Mouse (Mus musculus): ENCODE measurements around the gene Hsd11b1. TPM values are rescaled to one million over a fixed set of nuclear protein-coding genes. Genes with fewer than 3 reads are reported as not detected.

The Hsd11b1 gene
- polyA plus RNA-seq, 1 experiment from 2014 or later, result 2.2 TPM

DNA sequence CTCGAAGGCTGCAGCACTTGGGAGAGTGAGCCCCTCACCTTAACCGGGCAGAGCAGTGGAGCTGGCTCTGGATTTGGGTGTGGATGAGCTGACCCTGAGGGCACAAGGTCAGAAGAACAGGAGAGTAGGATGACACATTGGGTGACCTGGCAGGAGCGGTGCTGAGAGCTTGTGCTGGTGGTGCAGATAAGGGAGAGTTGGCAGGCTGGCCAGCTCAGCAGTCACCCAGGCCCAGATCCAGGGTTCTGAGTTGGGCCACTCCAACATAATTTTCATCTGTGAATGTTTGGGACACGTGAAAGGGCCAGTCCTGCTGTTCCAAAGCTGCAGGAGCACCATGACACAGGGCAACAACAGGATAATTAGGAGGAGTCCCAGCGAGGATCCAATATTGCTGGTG lies 52.5 kb downstream of the Hsd11b1 start:
- no peaks in the 10 kb centered on the region for H3K36me3 ChIP-seq (ENCODE audit: control insufficient read depth, insufficient read depth, low read length)
- no peak overlapping the region for H3K9ac ChIP-seq (ENCODE audit: low read depth, low read length)
- H3K4me1 ChIP-seq (ENCODE audit: control insufficient read depth, insufficient read depth, low read length), result no peaks in the 10 kb centered on the region
- H3K4me3 ChIP-seq (ENCODE audit: low read depth, low read length), result no peak overlapping the region
- H3K4me2 ChIP-seq, result no peak overlapping the region
- H3K27me3 ChIP-seq (ENCODE audit: control insufficient read depth, insufficient read depth, low read length), result no peaks in the 10 kb centered on the region
- no peak overlapping the region for H3K27ac ChIP-seq (ENCODE audit: low read depth, low read length)
- WGBS (ENCODE audit: insufficient replicate concordance), result 65% methylated on average over 5 of the region's 5 CpGs
- ATAC-seq (replicated peaks; ENCODE audit: insufficient number of reproducible peaks, low FRiP score, low TSS enrichment), result no peak
- H3K9me3 ChIP-seq (replicated peaks; ENCODE audit: control insufficient read depth, low read length), result no peaks in the 10 kb centered on the region

- H3K27ac ChIP-seq (ENCODE audit: low read depth, low read length), result no peak overlapping the region
- no peak overlapping the region for H3K9ac ChIP-seq (ENCODE audit: low read depth, low read length)
- no peak for ATAC-seq (replicated peaks; ENCODE audit: insufficient number of reproducible peaks, low FRiP score, low TSS enrichment)
- no peaks in the 10 kb centered on the region for H3K9me3 ChIP-seq (replicated peaks; ENCODE audit: control insufficient read depth, low read length)
- no peaks in the 10 kb centered on the region for H3K27me3 ChIP-seq (ENCODE audit: control insufficient read depth, insufficient read depth, low read length)
- H3K4me1 ChIP-seq (ENCODE audit: control insufficient read depth, insufficient read depth, low read length), result no peaks in the 10 kb centered on the region
- 36% methylated on average over 2 of the region's 2 CpGs for WGBS (ENCODE audit: insufficient replicate concordance)
- H3K4me2 ChIP-seq, result no peak overlapping the region
- no peak overlapping the region for H3K4me3 ChIP-seq (ENCODE audit: low read depth, low read length)
- H3K36me3 ChIP-seq (ENCODE audit: control insufficient read depth, insufficient read depth, low read length), result no peaks in the 10 kb centered on the region
Observed at GRCm38 (mm10) chr1:193208178-193208577, 55.7 kb downstream of the Hsd11b1 start.

GRCm38 (mm10) chr1:193207503-193207902 lies 56.4 kb downstream of the Hsd11b1 start, which contains the start of gene Lamb3:
Gene Lamb3, plus strand, starts transcription at chr1:193207699.
- Histone ChIP-seq H3K36me3 (ENCODE audit: control insufficient read depth, insufficient read depth, low read length) (no peaks in the 10 kb centered on the region), H3K9me3 (replicated peaks; ENCODE audit: control insufficient read depth, low read length) (no peaks in the 10 kb centered on the region), H3K27me3 (ENCODE audit: control insufficient read depth, insufficient read depth, low read length) (no peaks in the 10 kb centered on the region), H3K4me1 (ENCODE audit: control insufficient read depth, insufficient read depth, low read length) (no peaks in the 10 kb centered on the region), H3K9ac (ENCODE audit: low read depth, low read length) (no peak within 1 kb of the TSS), H3K4me3 (ENCODE audit: low read depth, low read length) (no peak within 1 kb of the TSS), H3K4me2 (no peak within 1 kb of the TSS), H3K27ac (ENCODE audit: low read depth, low read length) (no peak within 1 kb of the TSS)
- WGBS (ENCODE audit: insufficient replicate concordance), result 76% methylated on average over 3 of the region's 3 CpGs
- no peak for ATAC-seq (replicated peaks; ENCODE audit: insufficient number of reproducible peaks, low FRiP score, low TSS enrichment)

GRCm38 (mm10) chr1:193205431-193205830 lies 58.4 kb downstream of the Hsd11b1 start:
- WGBS (ENCODE audit: insufficient replicate concordance), result 82% methylated on average over 2 of the region's 2 CpGs
- no peak overlapping the region for H3K4me3 ChIP-seq (ENCODE audit: low read depth, low read length)
- no peaks in the 10 kb centered on the region for H3K27me3 ChIP-seq (ENCODE audit: control insufficient read depth, insufficient read depth, low read length)
- H3K36me3 ChIP-seq (ENCODE audit: control insufficient read depth, insufficient read depth, low read length), result no peaks in the 10 kb centered on the region
- no peak overlapping the region for H3K27ac ChIP-seq (ENCODE audit: low read depth, low read length)
- H3K9ac ChIP-seq (ENCODE audit: low read depth, low read length), result no peak overlapping the region
- no peak overlapping the region for H3K4me2 ChIP-seq
- H3K9me3 ChIP-seq (replicated peaks; ENCODE audit: control insufficient read depth, low read length), result no peaks in the 10 kb centered on the region
- no peak for ATAC-seq (replicated peaks; ENCODE audit: insufficient number of reproducible peaks, low FRiP score, low TSS enrichment)
- H3K4me1 ChIP-seq (ENCODE audit: control insufficient read depth, insufficient read depth, low read length), result no peaks in the 10 kb centered on the region

DNA sequence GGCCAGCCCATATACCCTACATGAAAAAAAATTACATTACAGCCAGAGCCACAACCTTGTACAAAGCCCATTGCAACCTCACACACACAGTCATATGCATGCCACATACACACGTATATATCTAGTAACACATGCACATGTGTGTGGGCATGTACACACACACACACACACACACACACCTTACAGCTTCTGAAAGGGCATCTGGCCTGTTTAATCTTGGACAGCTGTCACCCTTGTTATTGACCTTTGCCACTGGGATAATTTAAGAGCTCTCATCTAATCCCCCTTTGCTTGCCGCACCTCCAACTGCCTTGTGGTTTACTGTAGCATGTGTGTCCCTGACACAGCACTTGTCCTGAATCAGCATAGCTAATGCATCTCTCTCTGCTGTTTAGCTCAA lies 60.1 kb downstream of the Hsd11b1 start:
- Histone ChIP-seq H3K4me1 (ENCODE audit: control insufficient read depth, insufficient read depth, low read length) (no peaks in the 10 kb centered on the region), H3K27me3 (ENCODE audit: control insufficient read depth, insufficient read depth, low read length) (no peaks in the 10 kb centered on the region), H3K9me3 (replicated peaks; ENCODE audit: control insufficient read depth, low read length) (no peaks in the 10 kb centered on the region), H3K4me2 (no peak overlapping the region), H3K27ac (ENCODE audit: low read depth, low read length) (no peak overlapping the region), H3K36me3 (ENCODE audit: control insufficient read depth, insufficient read depth, low read length) (no peaks in the 10 kb centered on the region), H3K9ac (ENCODE audit: low read depth, low read length) (no peak overlapping the region), H3K4me3 (ENCODE audit: low read depth, low read length) (no peak overlapping the region)
- no peak for ATAC-seq (replicated peaks; ENCODE audit: insufficient number of reproducible peaks, low FRiP score, low TSS enrichment)
- WGBS (ENCODE audit: insufficient replicate concordance), result 59% methylated on average over 2 of the region's 2 CpGs

- Histone ChIP-seq H3K9ac (ENCODE audit: low read depth, low read length) (no peak within 1 kb of the TSS), H3K36me3 (ENCODE audit: control insufficient read depth, insufficient read depth, low read length) (no peaks in the 10 kb centered on the region), H3K27ac (ENCODE audit: low read depth, low read length) (no peak within 1 kb of the TSS), H3K4me2 (no peak within 1 kb of the TSS), H3K4me3 (ENCODE audit: low read depth, low read length) (no peak within 1 kb of the TSS), H3K27me3 (ENCODE audit: control insufficient read depth, insufficient read depth, low read length) (no peaks in the 10 kb centered on the region), H3K9me3 (replicated peaks; ENCODE audit: control insufficient read depth, low read length) (no peaks in the 10 kb centered on the region), H3K4me1 (ENCODE audit: control insufficient read depth, insufficient read depth, low read length) (no peaks in the 10 kb centered on the region)
- 57% methylated on average over 5 of the region's 5 CpGs for WGBS (ENCODE audit: insufficient replicate concordance)
- ATAC-seq (replicated peaks; ENCODE audit: insufficient number of reproducible peaks, low FRiP score, low TSS enrichment), result no peak
Observed at GRCm38 (mm10) chr1:193201383-193201778, 62.5 kb downstream of the Hsd11b1 start, which contains the start of gene Traf3ip3. Gene Traf3ip3, minus strand, starts transcription at chr1:193201703.

DNA sequence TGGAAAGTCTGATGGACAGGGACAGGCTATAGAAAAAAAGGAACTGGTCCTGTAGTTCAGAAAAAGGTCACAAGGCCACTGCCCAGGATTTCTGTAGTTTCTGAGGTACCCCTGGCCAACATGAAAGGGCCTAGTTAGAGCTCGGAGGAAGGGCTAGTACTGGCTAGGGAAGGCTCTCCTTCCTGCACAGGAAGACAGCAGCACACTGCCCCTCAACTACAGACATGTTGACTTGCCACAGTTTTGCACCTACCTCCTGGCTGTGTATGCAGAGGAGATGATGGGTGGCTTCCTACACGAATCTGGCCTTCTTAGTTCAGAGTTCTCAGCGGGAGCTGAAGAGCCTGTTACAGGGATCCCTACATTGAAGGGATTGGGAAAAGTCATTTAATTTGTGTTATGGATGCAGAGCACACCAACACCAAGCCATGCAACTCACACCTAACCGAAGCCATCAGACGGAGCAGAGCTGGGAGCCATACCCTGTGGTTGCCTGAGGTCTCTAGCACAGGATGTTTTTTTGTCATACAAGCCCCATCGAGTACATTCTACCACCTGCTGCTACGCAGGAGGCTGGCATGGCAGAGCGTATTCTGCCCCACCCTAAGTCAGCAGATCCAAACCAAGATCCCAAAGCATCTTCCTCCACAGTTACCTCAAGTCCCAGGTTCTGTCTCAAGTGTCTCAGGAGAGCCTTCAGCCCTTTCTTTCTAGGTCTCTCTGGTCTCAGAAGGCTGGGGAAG lies 63.1 kb downstream of the Hsd11b1 start:
- Histone ChIP-seq H3K4me3 (ENCODE audit: low read depth, low read length) (no peak overlapping the region), H3K9me3 (replicated peaks; ENCODE audit: control insufficient read depth, low read length) (no peaks in the 10 kb centered on the region), H3K4me2 (no peak overlapping the region), H3K27me3 (ENCODE audit: control insufficient read depth, insufficient read depth, low read length) (no peaks in the 10 kb centered on the region), H3K27ac (ENCODE audit: low read depth, low read length) (no peak overlapping the region), H3K4me1 (ENCODE audit: control insufficient read depth, insufficient read depth, low read length) (no peaks in the 10 kb centered on the region), H3K36me3 (ENCODE audit: control insufficient read depth, insufficient read depth, low read length) (no peaks in the 10 kb centered on the region), H3K9ac (ENCODE audit: low read depth, low read length) (no peak overlapping the region)
- 76% methylated on average over 8 of the region's 8 CpGs for WGBS (ENCODE audit: insufficient replicate concordance)
- ATAC-seq (replicated peaks; ENCODE audit: insufficient number of reproducible peaks, low FRiP score, low TSS enrichment), result no peak

DNA sequence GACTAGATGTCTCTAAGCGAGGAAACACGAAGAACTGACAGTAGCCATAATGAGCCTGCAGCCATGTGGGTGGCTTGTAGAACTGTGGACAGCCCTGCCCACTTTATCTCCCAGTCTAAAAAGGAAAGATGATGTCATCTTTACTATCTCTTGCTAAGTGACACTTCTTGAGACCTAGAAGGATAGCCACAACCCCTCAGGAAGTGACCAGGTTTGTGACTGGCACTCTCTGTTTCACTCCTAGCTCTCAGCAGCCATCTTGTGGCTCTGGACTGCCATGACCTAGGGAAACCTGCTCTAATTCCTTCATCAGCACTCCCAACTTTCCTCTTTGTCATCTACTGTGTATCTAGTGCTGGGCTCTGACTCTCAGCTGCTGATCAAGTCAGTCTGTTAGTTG lies 65.6 kb downstream of the Hsd11b1 start:
- no peak overlapping the region for H3K4me3 ChIP-seq (ENCODE audit: low read depth, low read length)
- ATAC-seq (replicated peaks; ENCODE audit: insufficient number of reproducible peaks, low FRiP score, low TSS enrichment), result no peak; the same call in 1 of the 2 replicates
- no peaks in the 10 kb centered on the region for H3K4me1 ChIP-seq (ENCODE audit: control insufficient read depth, insufficient read depth, low read length)
- no peaks in the 10 kb centered on the region for H3K27me3 ChIP-seq (ENCODE audit: control insufficient read depth, insufficient read depth, low read length)
- H3K9ac ChIP-seq (ENCODE audit: low read depth, low read length), result no peak overlapping the region
- H3K27ac ChIP-seq (ENCODE audit: low read depth, low read length), result no peak overlapping the region
- WGBS (ENCODE audit: insufficient replicate concordance), result 83% methylated on average over 2 of the region's 2 CpGs
- no peaks in the 10 kb centered on the region for H3K36me3 ChIP-seq (ENCODE audit: control insufficient read depth, insufficient read depth, low read length)
- H3K4me2 ChIP-seq, result no peak overlapping the region
- H3K9me3 ChIP-seq (replicated peaks; ENCODE audit: control insufficient read depth, low read length), result no peaks in the 10 kb centered on the region
